Mouse (Mus musculus) midbrain, postnatal 0 days (tissue): ENCODE data around the gene Fkbp3. TPM values are rescaled to one million over a fixed set of nuclear protein-coding genes. Genes with fewer than 3 reads are reported as not detected.

ENCODE experiments used
- ATAC-seq: fragments of 200-750 bp; cut with Nextera tagmentation; 2 replicates; pipeline ENCODE4 v1.8.0; 2017; ENCODE audit warnings: moderate number of reproducible peaks, mild to moderate bottlenecking, moderate TSS enrichment, moderate library complexity; ENCODE audit not compliant: low FRiP score
- DNase-seq: peaks from one replicate; pipeline ENCODE4 v3.0.0-alpha.2; 2015; ENCODE audit warnings: low spot score
- H3K27ac ChIP-seq: fragments of 300-500 bp; sonication (generic); 2 replicates; pipeline ENCODE4 v1.5.1; 2014; ENCODE audit warnings: low read depth, mild to moderate bottlenecking, low read length, mixed read lengths
- H3K27me3 ChIP-seq: fragments of 300-500 bp; sonication (generic); 2 replicates; pipeline ENCODE4 v1.6.1; 2014; ENCODE audit warnings: low read length, control low read depth, mixed read lengths; ENCODE audit not compliant: insufficient read depth
- H3K36me3 ChIP-seq: fragments of 300-500 bp; sonication (generic); 2 replicates; pipeline ENCODE4 v1.6.1; 2014; ENCODE audit warnings: low read length, control low read depth, mixed read lengths; ENCODE audit not compliant: insufficient read depth
- H3K4me1 ChIP-seq: fragments of 300-500 bp; sonication (generic); 2 replicates; pipeline ENCODE4 v1.6.1; 2014; ENCODE audit warnings: mild to moderate bottlenecking, control low read depth, antibody characterized with exemption, low read length, mixed read lengths; ENCODE audit not compliant: insufficient read depth
- H3K4me2 ChIP-seq: fragments of 300-500 bp; sonication (generic); 2 replicates; pipeline ENCODE4 v1.6.1; 2014; ENCODE audit warnings: low read depth, mild to moderate bottlenecking, low read length, mixed read lengths; ENCODE audit not compliant: poor library complexity, severe bottlenecking
- H3K4me3 ChIP-seq: fragments of 300-500 bp; sonication (generic); 2 replicates; pipeline ENCODE4 v1.5.1; 2014; ENCODE audit warnings: low read depth, mild to moderate bottlenecking, low read length, moderate library complexity
- H3K9ac ChIP-seq: fragments of 300-500 bp; sonication (generic); replicated peaks from 2 replicates; pipeline ENCODE4 v1.6.1; 2014; ENCODE audit warnings: mild to moderate bottlenecking, low read length, moderate library complexity, mixed read lengths; ENCODE audit not compliant: poor library complexity, severe bottlenecking
- H3K9me3 ChIP-seq: fragments of 300-500 bp; sonication (generic); 2 replicates; pipeline ENCODE4 v1.6.1; 2016; ENCODE audit warnings: low read length, control low read depth
- CTCF ChIP-seq: IDR thresholded peaks from 2 replicates; pipeline ENCODE4 v1.5.1; 2016; ENCODE audit warnings: antibody characterized with exemption, mild to moderate bottlenecking
- WGBS: fragments of 180-500 bp; shearing (Covaris S2); extraction: QIAGEN DNeasy Blood & Tissue Kit; methylation state at CpG from one replicate; pipeline ENCODE4 v1.1.7; 2014; 5-methylcytosine and 5-hydroxymethylcytosine counted together
- polyA plus RNA-seq: library from polyadenylated mRNA; unstranded; fragments of >200 nt; fragmentation: Nextera tagmentation; extraction: Ambion mirVana; gene quantifications from 2 replicates; pipeline ENCODE4 v1.2.1, GENCODE M21; 2015
- total RNA-seq: library from RNA; depleted of rRNA; stranded (reverse); fragments of >200 nt; gene quantifications from 2 replicates; pipeline ENCODE4 v1.2.3, GENCODE M21; 2014

The Fkbp3 gene
- total and polyA plus RNA-seq, 2 experiments from 2014 or later = 164 to 445 TPM

- WGBS = 2% methylated on average over 21 of the region's 21 CpGs
- Histone ChIP-seq H3K9ac (peak overlapping the region; percentile 86), H3K4me1 (peaks cover 12% of the 10 kb centered on the region), H3K36me3 (no peaks in the 10 kb centered on the region), H3K27me3 (no peaks in the 10 kb centered on the region), H3K27ac (peak overlapping the region; percentile 90), H3K9me3 (no peaks in the 10 kb centered on the region), H3K4me2 (peak overlapping the region; percentile 83), H3K4me3 (peak overlapping the region; percentile 68)
- no peak for TF ChIP-seq CTCF
- ATAC-seq (peak; percentile 71), DNase-seq (peak; percentile 1)
These were observed 746 bp downstream of the Fkbp3 start for GRCm38 (mm10) chr12:65072911-65073610.

DNA sequence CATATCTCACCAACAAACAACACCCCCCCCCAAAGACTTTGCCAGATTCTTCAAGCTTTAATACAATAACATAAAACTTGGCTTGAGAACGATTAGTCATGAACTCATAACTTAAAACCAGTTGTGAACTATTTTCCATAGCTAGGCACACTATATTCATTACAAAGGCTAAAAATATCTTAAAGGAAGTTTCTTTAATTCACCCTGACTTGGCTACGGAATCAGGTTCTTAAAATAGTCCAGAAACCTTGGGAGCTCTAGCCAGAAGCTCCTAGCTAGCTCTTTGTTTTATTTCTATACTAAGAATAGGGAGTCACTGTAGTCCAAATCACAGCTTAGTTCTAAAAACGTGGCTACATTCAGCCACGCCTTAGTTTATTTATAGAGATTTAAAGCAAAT is 5.4 kb downstream of the Fkbp3 start:
- H3K4me1 ChIP-seq = no peaks in the 10 kb centered on the region
- H3K4me2 ChIP-seq = no peak overlapping the region
- no peak overlapping the region for H3K27ac ChIP-seq
- no peaks in the 10 kb centered on the region for H3K9me3 ChIP-seq
- H3K36me3 ChIP-seq = peaks cover 13% of the 10 kb centered on the region
- no peak overlapping the region for H3K9ac ChIP-seq
- no peak for ATAC-seq
- DNase-seq = no peak
- 83% methylated on average over 4 of the region's 4 CpGs for WGBS
- TF ChIP-seq CTCF = no peak
- H3K4me3 ChIP-seq = no peak overlapping the region
- H3K27me3 ChIP-seq = no peaks in the 10 kb centered on the region

- Histone ChIP-seq H3K9ac (no peak overlapping the region), H3K4me3 (no peak overlapping the region), H3K9me3 (no peaks in the 10 kb centered on the region), H3K27ac (no peak overlapping the region), H3K4me1 (no peaks in the 10 kb centered on the region), H3K4me2 (no peak overlapping the region), H3K36me3 (peaks cover 23% of the 10 kb centered on the region), H3K27me3 (no peaks in the 10 kb centered on the region)
- DNase-seq = no peak
- no peak for TF ChIP-seq CTCF
- ATAC-seq = no peak
- 71% methylated on average over 3 of the region's 3 CpGs for WGBS
These were observed 7.6 kb downstream of the Fkbp3 start for GRCm38 (mm10) chr12:65066234-65066633.

DNA sequence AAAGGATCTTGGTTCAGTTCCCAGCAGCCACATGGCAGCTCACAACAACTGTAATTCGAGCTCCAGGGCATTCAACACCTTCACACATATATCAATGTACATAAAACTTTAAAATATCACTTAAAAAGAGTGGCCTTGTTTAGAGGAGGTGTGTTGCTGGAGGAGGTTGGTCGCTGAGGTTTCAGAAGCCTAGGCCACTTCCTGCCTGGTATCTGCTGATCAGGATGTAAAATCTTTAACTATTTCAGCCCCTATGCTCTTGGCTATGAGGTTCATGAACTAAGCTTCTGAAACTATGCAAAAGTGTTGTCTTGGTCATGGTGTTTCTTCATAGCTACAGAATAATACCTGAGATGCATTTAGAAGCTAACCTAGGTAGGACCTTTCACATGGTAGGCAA is 8.6 kb downstream of the Fkbp3 start:
- DNase-seq = no peak
- WGBS = 81% methylated on average over 2 of the region's 2 CpGs
- H3K4me2 ChIP-seq = no peak overlapping the region
- TF ChIP-seq CTCF = no peak
- no peaks in the 10 kb centered on the region for H3K9me3 ChIP-seq
- ATAC-seq = no peak
- H3K9ac ChIP-seq = no peak overlapping the region
- no peaks in the 10 kb centered on the region for H3K27me3 ChIP-seq
- no peak overlapping the region for H3K4me3 ChIP-seq
- H3K36me3 ChIP-seq = peaks cover 28% of the 10 kb centered on the region
- H3K27ac ChIP-seq = no peak overlapping the region
- no peaks in the 10 kb centered on the region for H3K4me1 ChIP-seq

- TF ChIP-seq CTCF = no peak
- Histone ChIP-seq H3K4me1 (no peaks in the 10 kb centered on the region), H3K9me3 (no peaks in the 10 kb centered on the region), H3K4me3 (no peak overlapping the region), H3K27me3 (no peaks in the 10 kb centered on the region), H3K4me2 (no peak overlapping the region), H3K36me3 (peaks cover 32% of the 10 kb centered on the region), H3K27ac (no peak overlapping the region), H3K9ac (no peak overlapping the region)
- DNase-seq (no peak), ATAC-seq (no peak)
These were observed 12.7 kb downstream of the Fkbp3 start for GRCm38 (mm10) chr12:65061082-65061481.

GRCm38 (mm10) chr12:65058203-65058602 is 15.6 kb downstream of the Fkbp3 start:
- H3K27ac ChIP-seq = no peak overlapping the region
- H3K4me3 ChIP-seq = no peak overlapping the region
- H3K4me2 ChIP-seq = no peak overlapping the region
- H3K9ac ChIP-seq = no peak overlapping the region
- no peaks in the 10 kb centered on the region for H3K9me3 ChIP-seq
- DNase-seq (no peak), ATAC-seq (no peak)
- 87% methylated on average over 2 of the region's 2 CpGs for WGBS
- H3K36me3 ChIP-seq = peaks cover 29% of the 10 kb centered on the region
- H3K27me3 ChIP-seq = no peaks in the 10 kb centered on the region
- H3K4me1 ChIP-seq = no peaks in the 10 kb centered on the region
- TF ChIP-seq CTCF = no peak
